Mouse (Mus musculus) c-Kit-positive CD71-positive TER-119-negative erythroid progenitor cells, embryonic 14.5 days (primary cell): ENCODE data around the gene Impad1.

ENCODE experiments used
- DNase-seq: peaks from one replicate; pipeline ENCODE4 v3.0.0-alpha.2; 2013; ENCODE audit warnings: low read depth

Impad1 gene

GRCm38 (mm10) chr4:4792992-4793834 is at the start of gene Impad1:
Gene Impad1, minus strand, starts transcription at chr4:4793355.
- peak; percentile 67 for DNase-seq

- DNase-seq = no peak
Measured at GRCm38 (mm10) chr4:4840145-4840544, 47.0 kb upstream of the Impad1 start.

GRCm38 (mm10) chr4:4833789-4834295 is 40.7 kb upstream of the Impad1 start:
- DNase-seq = no peak

- no peak for DNase-seq
Measured at GRCm38 (mm10) chr4:4828131-4828530, 35.0 kb upstream of the Impad1 start.

- DNase-seq = no peak
Measured at GRCm38 (mm10) chr4:4822119-4822518, 29.0 kb upstream of the Impad1 start.

- DNase-seq = no peak
Measured at GRCm38 (mm10) chr4:4792141-4792991, 789 bp downstream of the Impad1 start.

GRCm38 (mm10) chr4:4791180-4791579 is 2.0 kb downstream of the Impad1 start:
- no peak for DNase-seq

- DNase-seq = no peak
Measured at GRCm38 (mm10) chr4:4785169-4785568, 8.0 kb downstream of the Impad1 start.

- DNase-seq = no peak
Measured at GRCm38 (mm10) chr4:4784305-4784704, 8.8 kb downstream of the Impad1 start.

- DNase-seq = no peak
Measured at GRCm38 (mm10) chr4:4783686-4783957, 9.5 kb downstream of the Impad1 start.

- no peak for DNase-seq
Measured at GRCm38 (mm10) chr4:4782882-4783685, 10.1 kb downstream of the Impad1 start.

GRCm38 (mm10) chr4:4779265-4779770 is 13.8 kb downstream of the Impad1 start:
- DNase-seq = no peak

- DNase-seq = no peak
Measured at GRCm38 (mm10) chr4:4771523-4772114, 21.5 kb downstream of the Impad1 start.

- no peak for DNase-seq
Measured at GRCm38 (mm10) chr4:4765806-4766205, 27.3 kb downstream of the Impad1 start.

GRCm38 (mm10) chr4:4758376-4758775 is 34.8 kb downstream of the Impad1 start:
- DNase-seq = no peak

GRCm38 (mm10) chr4:4729427-4729826 is 63.7 kb downstream of the Impad1 start:
- peak; percentile 1 for DNase-seq

GRCm38 (mm10) chr4:4726241-4726776 is 66.8 kb downstream of the Impad1 start:
- DNase-seq = no peak

- DNase-seq = no peak
Measured at GRCm38 (mm10) chr4:4723821-4724220, 69.3 kb downstream of the Impad1 start.

- DNase-seq = no peak
Measured at GRCm38 (mm10) chr4:4722081-4722480, 71.1 kb downstream of the Impad1 start.

- DNase-seq = no peak
Measured at GRCm38 (mm10) chr4:4717763-4718347, 75.3 kb downstream of the Impad1 start.
